Mouse (Mus musculus) induced T-regulatory cell, adult 2 months (primary cell): ENCODE measurements around the gene Med13l.
"Not testable (repeated sequence)": the region's sequence is repeated elsewhere in the genome, so short reads cannot be mapped to it uniquely, and the experiment has no call there.

Source experiments
- DNase-seq: peaks from one replicate; pipeline ENCODE4 v3.0.0-alpha.2; 2012; ENCODE audit warnings: low read depth

Gene Med13l

GRCm38 (mm10) chr5:118632346-118632745 is 71.9 kb downstream of the Med13l start:
- no peak for DNase-seq

DNA sequence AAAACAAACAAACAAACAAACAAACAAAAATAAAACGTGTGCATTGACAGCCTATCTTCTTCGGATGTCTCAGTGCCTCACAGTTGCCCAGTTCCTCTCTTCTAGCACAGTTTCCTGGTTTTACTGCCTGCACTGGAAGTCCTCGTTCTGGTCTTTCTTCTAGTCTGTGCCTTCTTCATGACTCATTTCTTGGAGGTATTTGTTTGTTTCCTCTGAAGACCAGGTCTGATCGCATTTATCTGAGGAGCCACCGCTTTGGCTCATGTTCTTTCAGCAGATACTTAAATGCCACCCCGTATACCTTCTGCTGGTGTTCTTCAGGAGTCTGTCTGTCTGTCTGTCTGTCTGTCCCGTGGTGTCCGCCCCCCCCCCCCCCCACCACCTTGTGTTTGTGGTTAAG is 72.6 kb downstream of the Med13l start:
- peak; percentile 20 for DNase-seq

- no peak for DNase-seq
Observed at GRCm38 (mm10) chr5:118635476-118636187, 75.2 kb downstream of the Med13l start.

GRCm38 (mm10) chr5:118636399-118637369 is 76.2 kb downstream of the Med13l start:
- DNase-seq = no peak

DNA sequence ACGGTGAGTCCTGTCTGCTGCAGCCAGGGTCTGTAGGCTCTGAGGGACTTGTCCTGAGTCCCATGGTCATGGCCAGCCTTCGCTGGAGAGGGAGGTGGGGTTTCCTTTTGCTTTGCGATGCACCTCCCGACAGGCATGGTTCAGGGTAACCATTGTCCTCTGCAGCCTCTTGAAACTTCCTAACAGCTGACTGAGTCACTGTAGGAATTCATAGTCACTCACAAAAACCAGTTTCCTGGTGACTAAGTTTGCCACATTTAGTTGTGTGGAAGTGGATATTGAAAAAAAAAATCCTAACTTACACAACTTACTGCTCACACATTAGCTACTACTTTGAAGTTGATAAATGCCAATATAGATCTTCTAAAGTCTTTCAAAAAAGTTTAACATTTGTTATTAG is 77.5 kb downstream of the Med13l start:
- no peak for DNase-seq

DNA sequence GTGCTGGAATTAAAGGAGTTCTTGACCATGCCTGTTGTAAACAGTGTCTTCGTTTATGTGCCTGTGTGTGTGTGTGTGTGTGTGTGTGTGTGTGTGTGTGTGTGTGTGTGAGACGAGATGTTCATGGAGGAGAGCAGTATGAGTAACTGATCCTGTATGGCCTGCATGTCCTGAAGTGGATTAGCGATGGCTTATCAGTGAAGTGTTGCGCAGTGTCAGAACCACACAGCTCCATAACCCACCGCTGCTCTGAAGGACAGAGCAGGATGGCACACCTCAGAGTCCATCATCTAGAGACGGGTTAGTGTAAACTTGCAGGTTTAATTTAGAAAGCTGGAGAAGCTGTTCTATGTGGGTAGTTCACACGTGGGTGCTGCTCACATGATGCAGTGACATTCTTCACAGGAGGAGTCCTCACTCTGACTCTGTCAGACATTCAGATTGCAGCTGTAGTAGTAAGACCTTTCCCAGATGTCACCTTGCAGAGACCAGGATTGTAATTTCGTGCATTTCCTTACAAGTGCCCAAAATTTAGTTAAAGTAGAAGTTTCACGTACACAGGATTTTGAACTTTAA is 78.1 kb downstream of the Med13l start:
- no peak for DNase-seq

GRCm38 (mm10) chr5:118639117-118639707 is 78.7 kb downstream of the Med13l start:
- no peak for DNase-seq

GRCm38 (mm10) chr5:118644041-118644440 is 83.6 kb downstream of the Med13l start:
- DNase-seq = no peak

- DNase-seq = no peak
Observed at GRCm38 (mm10) chr5:118644511-118644910, 84.0 kb downstream of the Med13l start.

GRCm38 (mm10) chr5:118645196-118645805 is 84.8 kb downstream of the Med13l start:
- no peak for DNase-seq

DNA sequence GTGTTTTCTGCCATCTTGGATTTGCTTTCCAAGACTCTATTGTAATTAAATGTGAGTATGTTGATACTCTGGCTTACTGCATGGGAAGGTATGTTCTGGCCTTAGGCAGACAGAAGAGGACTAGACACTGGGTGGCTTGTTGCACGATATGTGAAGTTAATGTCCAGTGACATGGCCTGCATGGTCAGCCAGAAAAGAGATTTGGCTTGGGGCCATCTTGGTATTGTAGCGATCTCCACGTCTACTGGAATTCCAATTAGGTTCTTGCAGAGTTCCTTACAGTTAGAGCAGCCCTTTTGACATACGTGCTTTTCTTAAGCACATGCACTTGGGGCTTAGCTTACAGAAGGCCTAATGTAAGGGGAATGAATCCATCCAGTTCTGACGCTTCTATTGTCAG is 86.4 kb downstream of the Med13l start:
- DNase-seq = no peak

GRCm38 (mm10) chr5:118647384-118647783 is 86.9 kb downstream of the Med13l start:
- no peak for DNase-seq

GRCm38 (mm10) chr5:118649215-118650006 is 88.9 kb downstream of the Med13l start:
- DNase-seq = no peak

- DNase-seq = no peak
Observed at GRCm38 (mm10) chr5:118650007-118650548, 89.6 kb downstream of the Med13l start.

- no peak for DNase-seq
Observed at GRCm38 (mm10) chr5:118650746-118651145, 90.3 kb downstream of the Med13l start.

DNA sequence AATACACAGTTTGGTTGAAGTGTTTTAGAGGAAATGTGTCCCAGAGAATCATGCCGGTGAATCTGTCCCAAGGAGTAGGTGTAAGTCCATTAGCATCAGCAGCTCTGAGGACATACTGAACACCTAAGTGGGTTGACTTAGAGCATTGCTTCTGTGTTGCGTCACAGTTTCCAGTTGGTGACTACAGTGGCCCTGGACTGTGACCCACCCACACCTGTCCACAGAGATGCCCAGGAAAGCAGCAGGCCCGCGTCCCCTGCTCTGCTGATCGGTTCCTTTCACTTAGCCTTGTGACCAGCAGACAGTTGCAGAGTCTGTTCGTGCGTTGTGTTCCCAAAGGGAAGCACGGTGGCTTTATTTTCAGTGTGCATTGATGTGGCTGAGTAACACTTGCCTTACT is 92.1 kb downstream of the Med13l start:
- no peak for DNase-seq

GRCm38 (mm10) chr5:118653119-118653518 is 92.6 kb downstream of the Med13l start:
- DNase-seq = not testable (repeated sequence)

DNA sequence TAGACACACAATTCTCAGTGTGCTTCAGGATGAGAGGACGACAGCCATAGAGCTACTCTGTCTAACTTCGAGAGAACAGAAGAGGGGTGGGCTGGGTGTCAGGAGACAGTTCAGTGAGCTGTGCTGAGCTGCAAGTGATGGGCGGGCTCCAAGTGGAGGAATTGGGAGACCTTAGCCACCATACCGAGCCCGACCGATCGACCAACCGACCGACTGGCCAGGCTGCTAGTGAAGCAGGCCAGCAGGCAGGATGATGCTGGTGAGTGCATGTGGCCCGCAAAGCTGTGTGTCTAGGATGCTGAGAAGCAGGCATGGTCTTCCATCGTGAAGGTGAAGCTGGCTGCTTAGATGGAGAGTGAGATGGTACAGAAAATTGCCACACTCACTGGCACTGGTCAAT is 94.1 kb downstream of the Med13l start:
- no peak for DNase-seq

DNA sequence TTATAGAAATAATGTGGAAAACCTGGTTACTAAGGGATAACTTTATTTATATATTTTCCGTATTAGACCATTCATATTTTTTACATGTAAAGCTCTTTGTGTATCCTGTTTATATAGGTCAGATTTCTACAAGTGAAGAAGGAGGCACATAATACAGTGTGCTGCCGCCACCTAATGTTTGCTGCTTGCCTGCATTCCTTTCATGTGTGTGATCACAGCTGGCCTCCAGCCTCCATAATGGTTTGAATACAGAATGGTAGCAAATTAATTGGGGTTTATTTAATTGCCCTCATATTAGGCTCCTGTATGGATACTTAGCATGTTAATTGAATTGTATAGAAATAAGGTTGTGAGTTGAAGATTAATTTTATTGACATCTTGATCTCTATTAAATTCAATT is 94.5 kb downstream of the Med13l start:
- peak; percentile 39 for DNase-seq

DNA sequence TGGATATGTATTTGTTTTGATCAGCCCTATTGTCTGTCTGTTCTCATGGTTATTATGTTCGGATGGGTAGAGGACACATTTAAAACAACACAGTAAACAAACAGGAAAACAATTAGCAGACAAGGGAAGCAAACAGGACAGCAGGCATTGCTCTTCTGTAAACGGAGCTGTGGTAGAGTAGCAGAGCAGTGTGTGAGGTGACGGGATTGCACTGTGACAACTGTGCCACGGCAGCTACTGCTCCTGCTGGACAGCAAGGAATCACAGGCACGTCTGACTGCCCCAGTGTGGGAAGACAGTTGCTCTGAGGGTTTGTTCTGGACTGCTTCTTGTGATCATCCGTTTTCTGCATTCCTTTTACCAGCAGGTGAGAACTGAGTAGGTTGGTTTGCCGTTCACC is 94.9 kb downstream of the Med13l start:
- DNase-seq = no peak

GRCm38 (mm10) chr5:118655966-118656365 is 95.5 kb downstream of the Med13l start:
- no peak for DNase-seq
